Mouse (Mus musculus) thymus, postnatal 10 days (tissue): ENCODE data around the gene Oxsr1.
"Not testable (repeated sequence)": the region's sequence is repeated elsewhere in the genome, so short reads cannot be mapped to it uniquely, and the experiment has no call there.

Experiments
- DNase-seq, 2 experiments: peaks; one replicate each; pipeline ENCODE4 v3.0.0; 2021; ENCODE audit warnings: low spot score in 2 of 2

Oxsr1 gene

DNA sequence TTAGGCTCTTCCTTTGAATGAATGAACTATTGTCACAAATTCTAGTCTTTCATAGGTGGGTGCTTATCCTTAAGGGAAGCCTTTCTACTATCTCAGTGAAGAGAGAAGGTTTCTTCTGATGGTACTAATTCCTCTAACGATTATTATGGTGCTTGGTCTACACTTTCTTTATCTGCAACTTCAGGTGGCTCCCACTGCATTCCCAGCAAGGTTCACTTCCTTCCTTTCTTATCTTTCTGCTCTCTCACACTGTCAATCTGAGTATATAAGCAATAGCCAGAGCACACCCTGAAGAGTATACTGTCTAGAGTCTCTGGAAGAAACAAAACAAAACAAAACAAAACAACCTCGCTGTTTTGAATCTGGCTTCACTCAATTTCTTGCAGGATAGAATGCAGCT lies 102.6 kb downstream of the Oxsr1 start:
- no peak for DNase-seq

DNA sequence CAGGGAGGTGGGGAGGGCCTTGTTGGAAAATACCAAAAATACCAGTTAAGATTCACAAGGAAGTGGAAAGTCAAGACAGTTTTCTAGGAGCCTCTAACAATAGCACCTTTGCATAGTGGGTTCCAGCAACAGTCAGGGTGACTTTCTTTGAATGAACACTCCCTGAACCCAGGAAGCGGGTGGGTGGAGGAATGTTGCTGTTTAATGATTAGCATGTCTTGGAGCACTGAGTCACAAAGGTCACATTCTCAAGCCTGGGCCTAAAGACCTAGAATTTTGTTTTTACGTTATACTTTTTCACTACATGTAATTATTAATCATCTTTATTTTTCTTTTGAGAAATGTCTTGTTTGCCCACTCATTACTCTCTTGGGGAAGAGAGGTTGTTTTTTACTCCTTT lies 106.9 kb downstream of the Oxsr1 start:
- DNase-seq: not testable (repeated sequence)

DNA sequence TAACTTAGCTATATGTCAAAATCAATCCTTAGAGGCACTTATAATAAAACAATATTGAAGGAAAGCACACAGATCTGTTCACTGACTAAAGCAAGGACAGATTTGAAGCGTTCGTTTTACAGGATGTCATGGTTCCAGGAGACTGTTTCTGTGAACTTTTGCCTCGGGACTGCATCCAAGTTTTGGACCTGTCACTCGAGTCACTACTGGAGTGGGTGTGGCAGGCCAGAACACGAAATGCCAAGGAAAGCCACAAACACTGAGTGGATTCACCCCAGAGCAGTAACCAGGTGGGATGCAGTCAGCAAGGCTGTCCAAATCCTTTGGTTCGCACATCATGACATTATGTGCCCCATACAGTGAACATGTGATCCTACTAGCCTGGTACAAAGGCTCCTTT lies 107.6 kb downstream of the Oxsr1 start:
- DNase-seq: no peak

DNA sequence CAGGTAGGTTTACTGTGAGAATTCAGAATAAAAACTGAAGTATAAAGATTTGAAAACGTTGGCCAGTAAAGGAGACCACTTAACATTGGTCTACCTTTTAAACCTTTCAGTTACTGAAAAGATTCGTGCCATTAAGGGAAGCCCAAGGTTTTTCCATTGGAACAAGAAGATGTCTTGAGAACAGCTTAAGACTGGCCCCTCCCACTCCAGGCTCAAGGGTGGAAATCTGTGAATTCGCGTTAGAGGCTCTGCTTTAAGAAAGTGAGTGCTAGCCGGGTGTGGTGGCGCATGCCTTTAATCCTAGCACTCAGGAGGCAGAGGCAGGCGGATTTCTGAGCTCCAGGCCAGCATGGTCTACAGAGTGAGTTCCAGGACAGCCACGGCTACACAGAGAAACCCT lies 109.2 kb downstream of the Oxsr1 start:
- DNase-seq: no peak

DNA sequence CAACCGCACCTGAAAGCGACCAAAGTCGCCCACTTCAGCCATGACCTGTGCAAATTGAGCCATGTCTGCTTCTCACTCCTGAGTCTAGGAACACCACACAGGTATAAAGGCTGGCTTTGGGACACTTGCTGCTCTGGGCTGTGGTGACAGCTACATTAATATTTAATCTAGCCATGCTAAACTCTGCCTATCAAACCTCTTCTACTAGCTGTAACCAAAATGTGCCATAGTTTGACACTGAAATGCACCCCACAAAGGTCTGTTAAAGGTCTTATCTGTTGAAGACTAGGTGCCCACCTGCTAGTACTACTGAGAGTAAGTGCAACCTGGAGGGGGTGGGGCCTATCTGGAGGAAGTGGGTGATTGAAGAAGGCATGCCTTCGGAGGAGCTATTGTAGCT lies 113.2 kb downstream of the Oxsr1 start, which contains the start of gene Slc22a13:
Gene Slc22a13, minus strand, starts transcription at position 101 of the 400 bp plus-strand sequence.
- DNase-seq: no peak

DNA sequence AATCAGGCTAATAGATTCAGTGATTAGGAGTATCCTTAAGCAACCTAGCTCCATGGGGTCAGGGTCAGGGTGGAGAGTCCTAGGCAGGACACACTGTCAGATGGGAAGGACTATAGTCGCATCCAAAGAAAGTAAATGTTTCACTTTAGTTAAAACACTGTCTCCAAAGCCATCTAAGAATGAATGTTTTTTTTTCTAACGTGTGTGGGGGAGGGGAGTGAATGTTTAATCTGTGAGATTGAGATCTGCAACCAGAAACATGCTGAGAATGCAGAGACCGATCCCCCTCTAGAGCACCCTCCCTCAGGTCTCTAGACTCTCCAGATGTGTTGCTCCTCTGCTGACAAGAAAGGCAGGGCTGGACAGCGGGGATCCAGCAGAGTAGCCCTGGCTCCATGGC lies 115.1 kb downstream of the Oxsr1 start:
- no peak for DNase-seq

DNA sequence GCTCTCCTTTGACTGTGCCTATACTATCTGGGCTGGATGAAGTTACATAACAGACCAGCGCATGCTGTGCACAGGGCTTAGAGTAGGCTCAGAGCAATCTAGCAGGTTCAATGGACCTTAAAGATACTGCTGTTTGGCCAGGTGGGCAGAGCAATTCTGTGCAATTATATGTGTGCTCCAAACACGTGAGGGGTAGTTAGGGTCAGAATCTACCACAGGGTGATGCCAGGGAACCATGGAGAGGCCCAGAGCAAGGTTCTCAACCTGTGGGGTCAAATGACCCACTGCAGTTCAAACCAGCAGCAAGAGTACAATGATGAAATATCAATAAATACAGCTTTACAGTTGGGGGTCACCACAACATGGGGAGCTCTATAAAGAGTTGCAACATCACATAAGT lies 115.6 kb downstream of the Oxsr1 start:
- no peak for DNase-seq

DNA sequence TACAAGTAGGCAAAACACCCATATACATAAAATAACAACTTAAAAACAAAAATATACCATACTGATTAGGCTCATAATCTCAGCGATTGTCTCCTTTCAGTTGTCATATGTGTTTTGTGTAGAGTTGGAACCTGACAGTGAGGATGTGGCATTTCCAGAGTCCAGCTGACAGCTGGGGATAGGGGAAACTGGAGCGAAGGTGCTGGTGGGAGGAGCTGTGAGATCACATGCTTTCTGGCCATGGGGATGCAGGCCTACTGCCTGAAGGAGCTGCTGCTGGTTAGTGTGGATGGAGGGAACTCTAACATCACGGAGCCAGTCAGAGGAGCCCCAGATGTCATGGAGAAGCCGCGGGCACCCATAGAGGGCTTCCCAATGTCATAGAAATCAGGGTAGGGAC lies 116.5 kb downstream of the Oxsr1 start:
- DNase-seq: no peak

DNA sequence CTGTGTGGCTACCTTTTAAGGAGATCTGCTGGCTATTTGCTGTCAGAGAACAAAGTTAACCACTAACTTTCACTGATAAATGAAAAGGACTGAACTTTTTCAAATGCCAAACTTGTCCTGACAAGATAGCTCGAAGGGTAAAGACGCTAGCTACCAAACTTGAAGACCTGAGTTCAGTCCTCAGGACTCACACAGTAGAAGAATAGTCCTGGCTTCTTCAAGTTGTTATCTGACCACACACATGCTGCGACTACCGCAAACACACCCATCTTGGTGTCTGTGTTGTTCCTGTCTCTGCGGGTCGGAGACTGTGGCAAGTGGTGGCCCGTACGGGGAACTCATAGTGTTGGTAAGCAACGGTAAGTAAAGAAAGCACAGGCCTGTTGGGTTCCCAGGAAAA lies 118.6 kb downstream of the Oxsr1 start:
- no peak for DNase-seq

DNA sequence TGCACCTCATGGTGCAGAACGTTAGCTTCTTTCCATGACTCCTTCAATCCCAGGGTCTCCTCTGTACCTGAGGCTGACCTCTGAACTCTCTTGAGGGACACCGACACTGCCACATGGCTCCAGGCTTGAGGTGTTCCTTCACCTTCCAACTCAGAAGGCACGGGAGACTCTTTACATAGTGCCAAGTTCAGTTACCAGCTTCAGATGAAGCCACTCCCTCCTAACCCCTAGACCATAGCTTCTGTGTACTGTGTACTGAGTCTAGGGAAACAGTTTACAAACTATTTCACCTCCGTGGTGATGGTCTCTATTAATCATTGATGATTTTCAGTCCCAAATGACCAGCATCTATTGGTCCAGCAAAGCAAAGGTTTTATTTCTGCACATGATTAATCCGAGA lies 120.6 kb downstream of the Oxsr1 start:
- no peak for DNase-seq

DNA sequence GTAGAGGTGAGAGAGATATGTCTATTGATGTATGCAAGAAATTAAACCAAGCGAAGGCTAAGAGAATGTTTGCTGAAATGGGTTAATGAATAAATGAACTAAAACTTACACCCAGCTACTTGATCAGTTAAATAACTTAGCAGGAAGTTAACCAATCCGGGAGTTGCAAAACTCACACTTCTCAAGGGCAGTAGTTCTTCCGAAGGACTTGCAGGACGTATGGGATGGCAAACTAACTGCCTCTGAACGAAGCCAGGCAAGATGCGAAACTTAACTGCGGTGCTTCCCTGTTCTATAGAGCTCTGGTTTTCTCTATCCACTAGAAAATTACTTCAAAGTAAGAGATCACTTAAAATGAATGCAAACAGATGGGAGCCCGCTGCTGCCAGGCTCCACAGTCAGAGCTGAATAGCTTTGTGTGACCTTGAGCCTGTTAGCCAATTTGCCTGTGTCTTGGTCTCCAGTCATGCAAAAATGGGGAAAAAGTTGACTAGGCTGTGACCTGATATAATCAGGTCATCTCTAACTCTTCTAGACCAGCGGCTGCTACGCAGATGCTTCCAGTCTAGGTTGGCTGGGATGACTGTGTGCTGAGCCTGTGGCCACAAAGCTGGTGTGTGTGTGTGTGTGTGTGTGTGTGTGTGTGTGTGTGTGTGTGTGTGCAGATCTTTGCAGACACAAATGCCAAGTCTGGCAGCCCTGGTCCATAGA lies 122.9 kb downstream of the Oxsr1 start:
- DNase-seq: no peak

DNA sequence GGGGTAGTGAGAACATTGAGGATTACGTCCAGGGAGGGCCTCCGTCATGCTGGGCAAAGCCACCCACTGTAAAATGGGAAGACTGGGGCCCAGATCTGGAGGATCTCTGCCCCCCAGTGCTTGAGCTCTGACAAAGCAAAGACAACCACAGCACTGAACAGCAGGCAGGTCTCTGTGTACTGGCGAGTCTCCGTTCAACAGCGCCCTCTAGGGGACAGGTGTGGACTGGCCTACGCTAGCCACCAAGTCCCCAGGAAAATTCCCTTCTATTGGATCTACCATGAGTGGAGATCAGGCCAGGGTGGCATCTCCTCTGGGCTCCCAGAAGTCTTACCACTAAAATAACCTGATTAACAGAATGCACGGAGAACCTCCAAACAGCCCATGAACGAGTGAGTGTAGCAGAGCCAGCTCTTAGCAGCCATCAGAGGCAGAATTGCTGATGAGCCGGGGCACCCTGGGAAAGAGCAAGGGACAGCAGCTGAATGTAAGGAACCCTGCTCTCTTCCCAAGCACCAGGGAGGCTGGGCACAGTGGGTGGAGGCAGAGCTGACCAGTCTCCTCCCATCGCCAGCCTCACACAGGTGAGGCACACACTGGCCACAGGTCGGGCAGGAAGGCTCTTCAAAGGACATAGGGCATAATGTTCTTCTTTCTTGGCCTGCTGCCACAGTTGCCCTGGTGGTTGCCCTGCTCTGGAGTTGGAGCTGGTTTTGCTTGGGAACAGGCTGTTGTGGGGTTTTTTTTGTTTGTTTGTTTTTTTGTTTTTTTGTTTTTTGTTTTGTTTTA lies 129.8 kb downstream of the Oxsr1 start:
- DNase-seq: peak in 1 of 2 experiments; percentile 45
